Mouse (Mus musculus) erythroblast, embryonic 14.5 days (primary cell): ENCODE measurements around the gene Chst8. TPM values are rescaled to one million over a fixed set of nuclear protein-coding genes. Genes with fewer than 3 reads are reported as not detected.

Experiments
- H3K27me3 ChIP-seq: 2 replicates; pipeline ENCODE4 v1.6.1; 2012; ENCODE audit warnings: inconsistent platforms; ENCODE audit not compliant: control insufficient read depth
- H3K36me3 ChIP-seq: 2 replicates; pipeline ENCODE4 v1.6.1; 2012; ENCODE audit warnings: mild to moderate bottlenecking, inconsistent platforms; ENCODE audit not compliant: control insufficient read depth
- H3K4me1 ChIP-seq: 2 replicates; pipeline ENCODE4 v1.6.1; 2012; ENCODE audit warnings: inconsistent platforms; ENCODE audit not compliant: control insufficient read depth
- H3K4me3 ChIP-seq: replicated peaks from 2 replicates; pipeline ENCODE3; 2012; ENCODE audit warnings: moderate library complexity, mild to moderate bottlenecking, inconsistent platforms
- H3K9me3 ChIP-seq: 2 replicates; pipeline ENCODE4 v1.6.1; 2012; ENCODE audit warnings: low read length, inconsistent platforms, mixed read lengths; ENCODE audit not compliant: control insufficient read depth
- GATA1 ChIP-seq: IDR thresholded peaks from 2 replicates; pipeline ENCODE4 v1.6.1; 2012; ENCODE audit warnings: low read length, inconsistent platforms, mixed read lengths
- TAL1 ChIP-seq: IDR thresholded peaks from 3 replicates; pipeline ENCODE4 v1.6.1; 2012; ENCODE audit warnings: low read length, inconsistent platforms, mixed read lengths
- polyA plus RNA-seq: library from polyadenylated mRNA; stranded (reverse); fragments of >175 nt; gene quantifications from 2 replicates; pipeline ENCODE4 v1.2.3, GENCODE M21; 2012

Gene Chst8
- polyA plus RNA-seq, 1 experiment, result not detected

GRCm38 (mm10) chr7:34787171-34787570 is 25.3 kb downstream of the Chst8 start:
- Histone ChIP-seq H3K4me3 (no peak overlapping the region), H3K4me1 (no peaks in the 10 kb centered on the region), H3K27me3 (no peaks in the 10 kb centered on the region), H3K36me3 (no peaks in the 10 kb centered on the region), H3K9me3 (0 out of 2 replicates have a peak, but pooled peaks cover 5% of the 10 kb centered on the region)
- TF ChIP-seq TAL1 (no peak), GATA1 (no peak)

GRCm38 (mm10) chr7:34785052-34785451 is 27.5 kb downstream of the Chst8 start:
- TF ChIP-seq TAL1 (no peak), GATA1 (no peak)
- Histone ChIP-seq H3K36me3 (no peaks in the 10 kb centered on the region), H3K4me1 (no peaks in the 10 kb centered on the region), H3K9me3 (peaks cover 7% of the 10 kb centered on the region), H3K27me3 (no peaks in the 10 kb centered on the region), H3K4me3 (no peak overlapping the region)

DNA sequence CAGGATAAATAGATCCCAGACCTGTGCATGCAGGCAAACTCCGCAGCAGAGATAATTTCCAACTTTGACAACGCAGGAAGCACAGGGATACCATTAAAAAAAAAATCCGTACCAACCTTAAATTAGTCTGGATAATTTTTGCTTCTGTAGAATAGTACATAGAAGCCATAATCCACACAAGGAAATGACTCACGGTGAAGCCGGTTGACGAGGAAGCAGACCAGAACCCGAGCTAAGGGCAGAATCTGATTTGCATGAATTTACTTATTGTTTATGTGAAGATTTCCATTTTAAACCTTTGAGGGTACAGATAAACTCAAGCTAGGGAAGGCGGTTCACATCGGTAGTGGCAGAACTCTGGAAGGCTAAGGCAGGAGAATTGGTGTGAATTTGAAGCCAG is 28.0 kb downstream of the Chst8 start:
- Histone ChIP-seq H3K4me3 (no peak overlapping the region), H3K4me1 (no peaks in the 10 kb centered on the region), H3K27me3 (no peaks in the 10 kb centered on the region), H3K36me3 (no peaks in the 10 kb centered on the region), H3K9me3 (peaks cover 11% of the 10 kb centered on the region)
- TF ChIP-seq GATA1 (no peak), TAL1 (no peak)

DNA sequence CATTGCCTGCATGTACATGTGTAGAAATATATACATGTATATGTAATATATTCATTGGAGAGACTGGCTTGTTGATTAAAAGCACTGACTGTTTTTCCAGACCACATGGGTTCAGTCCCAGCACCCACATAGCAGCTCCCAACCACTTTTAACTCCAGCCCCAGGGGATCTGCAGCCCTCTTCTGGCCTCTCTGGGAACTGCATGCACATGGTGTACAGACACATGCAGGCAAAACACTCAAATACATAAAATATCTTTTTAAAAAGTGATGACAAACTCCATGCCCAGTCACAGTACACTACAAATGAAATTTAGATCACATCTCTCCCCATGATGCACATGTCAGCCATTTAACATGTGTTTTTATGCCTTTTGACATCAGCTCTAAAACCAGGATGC is 30.5 kb downstream of the Chst8 start:
- Histone ChIP-seq H3K36me3 (no peaks in the 10 kb centered on the region), H3K4me1 (no peaks in the 10 kb centered on the region), H3K4me3 (no peak overlapping the region), H3K9me3 (peaks cover 17% of the 10 kb centered on the region), H3K27me3 (no peaks in the 10 kb centered on the region; the same call in 1 of the 2 replicates)
- TF ChIP-seq TAL1 (no peak), GATA1 (no peak)

GRCm38 (mm10) chr7:34781217-34781616 is 31.3 kb downstream of the Chst8 start:
- H3K4me1 ChIP-seq, result no peaks in the 10 kb centered on the region
- no peak overlapping the region for H3K4me3 ChIP-seq
- peaks cover 17% of the 10 kb centered on the region for H3K9me3 ChIP-seq
- no peaks in the 10 kb centered on the region; the same call in 1 of the 2 replicates for H3K27me3 ChIP-seq
- no peaks in the 10 kb centered on the region for H3K36me3 ChIP-seq
- no peak for TF ChIP-seq GATA1
- TF ChIP-seq TAL1, result no peak

GRCm38 (mm10) chr7:34778426-34778825 is 34.1 kb downstream of the Chst8 start:
- TF ChIP-seq TAL1 (no peak), GATA1 (no peak)
- peaks cover 15% of the 10 kb centered on the region for H3K9me3 ChIP-seq
- no peaks in the 10 kb centered on the region; the same call in 1 of the 2 replicates for H3K27me3 ChIP-seq
- no peaks in the 10 kb centered on the region for H3K36me3 ChIP-seq
- H3K4me3 ChIP-seq, result no peak overlapping the region
- H3K4me1 ChIP-seq, result no peaks in the 10 kb centered on the region

DNA sequence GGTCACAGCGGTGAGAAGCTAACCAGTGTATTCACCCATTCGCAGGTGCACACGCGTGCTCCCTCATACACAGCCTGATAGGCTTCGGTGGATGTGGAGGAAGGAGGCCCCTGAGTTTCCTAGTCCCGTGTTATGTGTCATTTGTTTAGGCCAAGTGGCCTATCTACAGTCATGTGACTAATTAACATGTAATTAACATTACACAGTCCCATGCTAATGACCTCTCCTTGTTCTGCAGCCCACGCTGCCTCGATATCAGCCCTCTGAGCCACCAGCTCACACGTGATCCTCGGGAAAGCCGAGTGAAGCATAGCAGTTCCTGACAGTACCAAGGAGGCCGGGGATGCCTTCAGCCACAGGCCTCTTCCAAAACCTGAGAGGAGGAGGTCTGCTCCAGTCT is 36.9 kb downstream of the Chst8 start:
- H3K4me3 ChIP-seq, result no peak overlapping the region
- TF ChIP-seq GATA1, result no peak
- TF ChIP-seq TAL1, result no peak

DNA sequence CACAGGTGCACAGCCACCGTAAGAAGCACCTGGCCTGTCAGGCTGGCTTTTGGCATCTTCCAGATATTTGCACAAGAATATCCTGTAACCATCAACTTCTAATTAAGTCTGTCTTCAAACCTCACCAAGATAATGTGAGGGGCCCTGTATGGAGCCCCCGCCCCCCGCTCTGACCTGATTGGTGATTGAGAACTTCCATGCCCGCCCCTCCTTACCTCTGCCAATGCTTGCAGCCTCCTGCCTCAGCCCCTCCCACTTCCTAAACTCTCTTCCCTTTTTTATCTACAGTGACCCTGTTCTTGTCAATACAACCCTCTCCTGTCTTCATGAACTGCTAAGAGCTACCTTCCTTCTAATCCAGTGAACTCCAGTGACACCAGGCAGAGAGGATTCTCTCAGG is 37.6 kb downstream of the Chst8 start:
- Histone ChIP-seq H3K4me1 (no peaks in the 10 kb centered on the region), H3K4me3 (no peak overlapping the region), H3K9me3 (peaks cover 11% of the 10 kb centered on the region), H3K27me3 (no peaks in the 10 kb centered on the region; the same call in 1 of the 2 replicates), H3K36me3 (no peaks in the 10 kb centered on the region)
- TF ChIP-seq TAL1 (no peak), GATA1 (no peak)

More for the DNA sequence above, 36.9 kb downstream of the Chst8 start:
- no peaks in the 10 kb centered on the region; the same call in 1 of the 2 replicates for H3K27me3 ChIP-seq
- H3K4me1 ChIP-seq, result no peaks in the 10 kb centered on the region
- H3K36me3 ChIP-seq, result no peaks in the 10 kb centered on the region
- H3K9me3 ChIP-seq, result peaks cover 15% of the 10 kb centered on the region

- TF ChIP-seq TAL1 (no peak), GATA1 (no peak)
- no peaks in the 10 kb centered on the region; the same call in 1 of the 2 replicates for H3K27me3 ChIP-seq
- peaks cover 6% of the 10 kb centered on the region; the same call in 1 of the 2 replicates for H3K9me3 ChIP-seq
- no peaks in the 10 kb centered on the region for H3K4me1 ChIP-seq
- no peak overlapping the region for H3K4me3 ChIP-seq
- H3K36me3 ChIP-seq, result no peaks in the 10 kb centered on the region
These were observed 38.5 kb downstream of the Chst8 start for GRCm38 (mm10) chr7:34774020-34774419.

DNA sequence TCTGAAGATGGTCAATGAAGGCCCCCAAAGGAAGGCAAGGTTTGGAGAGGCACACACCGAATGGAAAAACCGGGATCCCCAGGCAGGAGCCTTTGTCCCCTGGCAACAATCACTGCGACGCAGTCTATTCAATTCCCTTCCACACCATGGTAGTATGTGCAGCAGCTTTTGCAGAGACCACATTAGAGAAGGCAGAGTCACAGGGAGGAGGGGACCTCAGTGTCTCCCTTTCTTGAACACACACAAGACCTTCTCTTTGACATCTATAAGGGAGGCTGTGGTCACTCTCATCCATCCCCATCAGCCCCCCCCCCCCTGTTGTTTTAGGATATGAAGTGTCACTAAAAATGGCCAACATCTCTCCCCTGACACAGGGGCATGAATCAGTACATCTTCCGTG is 39.2 kb downstream of the Chst8 start:
- Histone ChIP-seq H3K4me1 (no peaks in the 10 kb centered on the region), H3K36me3 (no peaks in the 10 kb centered on the region), H3K4me3 (no peak overlapping the region), H3K27me3 (no peaks in the 10 kb centered on the region), H3K9me3 (peaks cover 2% of the 10 kb centered on the region; the same call in 1 of the 2 replicates)
- TF ChIP-seq GATA1 (no peak), TAL1 (no peak)
